Mouse (Mus musculus) MEL (cell line): ENCODE measurements around the gene Rpl22l1.

Experiments
- CTCF ChIP-seq, 3 experiments: IDR thresholded peaks in 2 of 3; conservative IDR thresholded peaks in 1 of 3; 2 replicates each; pipeline ENCODE4 v1.5.1; 2011 to 2012; ENCODE audit warnings: low read length in 3 of 3, low read depth in 2 of 3, mild to moderate bottlenecking in 2 of 3, improper control_type of control experiment in 1 of 3, inconsistent platforms in 1 of 3, mixed read lengths in 1 of 3, moderate library complexity in 1 of 3; ENCODE audit not compliant: control insufficient read depth in 1 of 3, insufficient read depth in 1 of 3, poor library complexity in 1 of 3, severe bottlenecking in 1 of 3
- EP300 ChIP-seq, 2 experiments: IDR thresholded peaks; 2 replicates each; pipeline ENCODE4 v1.6.1; 2011; ENCODE audit warnings: improper control_type of control experiment in 2 of 2, low read length in 2 of 2, low read depth in 1 of 2, mild to moderate bottlenecking in 1 of 2
- GABPA ChIP-seq: IDR thresholded peaks from 2 replicates; pipeline ENCODE4 v1.6.1; 2012; ENCODE audit warnings: low read depth, mild to moderate bottlenecking, inconsistent platforms, low read length, improper control_type of control experiment, moderate library complexity
- JUND ChIP-seq: IDR thresholded peaks from 2 replicates; pipeline ENCODE4 v1.6.1; 2011; ENCODE audit warnings: low read depth, mild to moderate bottlenecking, improper control_type of control experiment, low read length
- MAZ ChIP-seq: IDR thresholded peaks from 2 replicates; pipeline ENCODE4 v1.6.1; 2012; ENCODE audit warnings: low read depth, mild to moderate bottlenecking, inconsistent platforms, low read length, improper control_type of control experiment
- POLR2A ChIP-seq, 2 experiments: IDR thresholded peaks; 2 replicates each; pipeline ENCODE4 v1.6.1; 2011 to 2012; ENCODE audit warnings: low read length in 2 of 2, mild to moderate bottlenecking in 2 of 2, control low read depth in 1 of 2, improper control_type of control experiment in 1 of 2, low read depth in 1 of 2, moderate library complexity in 1 of 2; ENCODE audit not compliant: control insufficient read depth in 1 of 2, insufficient read depth in 1 of 2, poor library complexity in 1 of 2
- RAD21 ChIP-seq: IDR thresholded peaks from 2 replicates; pipeline ENCODE4 v1.6.1; 2011; ENCODE audit warnings: mild to moderate bottlenecking, low read depth, low read length, improper control_type of control experiment
- SIN3A ChIP-seq: IDR thresholded peaks from 2 replicates; pipeline ENCODE4 v1.6.1; 2012; ENCODE audit warnings: low read length, improper control_type of control experiment, inconsistent platforms
- TBP ChIP-seq: IDR thresholded peaks from 2 replicates; pipeline ENCODE4 v1.8.0; 2011; ENCODE audit warnings: low read depth, low read length, improper control_type of control experiment
- USF2 ChIP-seq, 2 experiments: IDR thresholded peaks; 2 replicates each; pipeline ENCODE4 v1.6.1; 2011 to 2012; ENCODE audit warnings: improper control_type of control experiment in 2 of 2, low read length in 2 of 2, borderline replicate concordance in 1 of 2, inconsistent platforms in 1 of 2, low read depth in 1 of 2, mild to moderate bottlenecking in 1 of 2; ENCODE audit not compliant: insufficient read depth in 1 of 2
- ZC3H11A ChIP-seq: IDR thresholded peaks from 2 replicates; pipeline ENCODE4 v1.6.1; 2012; ENCODE audit warnings: low read depth, mild to moderate bottlenecking, inconsistent platforms, low read length, improper control_type of control experiment
- ZMIZ1 ChIP-seq: IDR thresholded peaks from 2 replicates; pipeline ENCODE4 v1.6.1; 2012; ENCODE audit warnings: low read depth, mild to moderate bottlenecking, inconsistent platforms, low read length, improper control_type of control experiment, moderate library complexity

DNA sequence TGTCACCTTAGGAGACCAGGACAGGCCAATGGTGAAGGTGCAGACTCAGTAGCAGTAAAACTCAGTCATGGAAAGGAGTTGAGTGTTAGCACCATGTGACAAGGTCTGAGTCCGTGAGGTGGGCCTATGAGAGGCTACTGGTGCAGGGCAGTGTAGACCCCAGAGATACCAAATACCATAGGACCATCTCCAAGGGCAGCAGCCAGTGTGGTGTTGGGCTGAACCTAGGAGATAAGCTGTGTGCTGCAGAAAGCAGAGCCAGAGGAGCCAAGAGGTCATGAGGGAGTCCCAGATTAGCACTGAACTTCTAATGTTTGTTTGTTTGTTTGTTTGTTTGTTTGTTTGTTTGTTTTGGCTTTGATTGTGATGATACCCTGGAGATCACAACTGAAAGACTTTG is 28.7 kb upstream of the Rpl22l1 start:
- TF ChIP-seq CTCF (IDR thresholded peaks at IDR 0.05 in 2 of 3, conservative IDR thresholded peaks at IDR 0.05 in 1 of 3; ENCODE audit: control insufficient read depth in 1 of 3, insufficient read depth in 1 of 3, low read depth in 2 of 3, low read length in 3 of 3, poor library complexity in 1 of 3, severe bottlenecking in 1 of 3) (no peak), SIN3A (no peak), POLR2A (IDR thresholded peaks at IDR 0.05; ENCODE audit: control insufficient read depth in 1 of 2, insufficient read depth in 1 of 2, low read depth in 1 of 2, low read length in 2 of 2, poor library complexity in 1 of 2) (no peak), ZC3H11A (no peak), EP300 (IDR thresholded peaks at IDR 0.05; ENCODE audit: low read depth in 1 of 2, low read length in 2 of 2) (no peak), RAD21 (no peak), TBP (no peak), GABPA (no peak), ZMIZ1 (no peak), USF2 (IDR thresholded peaks at IDR 0.05; ENCODE audit: borderline replicate concordance in 1 of 2, insufficient read depth in 1 of 2, low read depth in 1 of 2, low read length in 2 of 2) (no peak), MAZ (no peak), JUND (no peak)
